Mouse (Mus musculus): Measurements from ENCODE around the gene Elmo1. TPM values are rescaled to one million over a fixed set of nuclear protein-coding genes. Genes with fewer than 3 reads are reported as not detected.

Elmo1 gene
- total RNA-seq, 2 experiments from 2014 or later = 46.6 to 46.9 TPM

DNA sequence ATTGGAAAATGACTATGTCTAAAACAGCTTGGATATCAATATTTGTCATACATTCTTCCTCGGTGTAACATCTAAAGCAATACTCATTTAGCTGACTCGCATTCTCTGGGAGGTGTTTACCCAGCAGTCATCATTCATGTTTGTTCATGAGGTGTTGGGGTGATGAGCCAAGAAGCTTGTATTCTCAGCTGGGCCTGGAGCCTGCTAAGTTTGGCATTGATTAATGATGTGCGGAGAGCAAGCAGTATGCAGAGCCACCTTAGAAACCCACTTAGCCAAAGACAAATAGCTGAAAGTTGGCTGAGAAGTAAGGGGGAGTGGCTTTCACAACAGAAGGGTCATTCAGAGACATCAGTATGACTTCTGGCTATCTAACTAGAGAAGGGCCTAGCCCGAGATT, 459.6 kb downstream of the Elmo1 start:
- intact Hi-C loops (cut with DNase I) = no loop called here
- no peak for DNase-seq

- intact Hi-C loops (cut with DNase I) = no loop called here
- no peak for DNase-seq
These were observed 461.2 kb downstream of the Elmo1 start for GRCm38 (mm10) chr13:20551559-20551958.

GRCm38 (mm10) chr13:20555853-20556452, 465.6 kb downstream of the Elmo1 start:
- intact Hi-C loops (cut with DNase I) = no loop called here
- DNase-seq = no peak

DNA sequence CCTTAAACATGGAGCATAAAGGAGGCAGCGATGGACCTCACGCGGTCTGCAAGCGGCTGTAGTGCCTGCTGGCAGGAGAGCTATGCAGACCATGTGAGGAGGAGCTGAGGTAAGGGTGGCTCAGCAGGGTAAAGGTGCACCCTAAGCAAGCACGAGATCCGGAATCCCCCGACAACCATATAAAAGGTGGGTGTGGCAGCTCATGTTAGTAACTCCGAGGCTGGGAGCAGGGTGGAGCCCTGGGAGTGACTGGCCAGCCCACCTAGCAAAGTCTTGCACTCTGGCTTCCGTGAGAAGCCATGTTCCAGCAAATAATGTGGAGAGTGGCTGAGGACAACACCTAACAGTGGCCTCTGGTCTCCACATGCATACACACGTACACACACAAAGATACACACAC, 466.3 kb downstream of the Elmo1 start:
- intact Hi-C loops (cut with DNase I) = no loop called here
- DNase-seq = no peak

- DNase-seq = no peak
- intact Hi-C loops (cut with DNase I) = no loop called here
These were observed 466.8 kb downstream of the Elmo1 start for GRCm38 (mm10) chr13:20557156-20557555.

- intact Hi-C loops (cut with DNase I) = no loop called here
These were observed 468.0 kb downstream of the Elmo1 start for GRCm38 (mm10) chr13:20558376-20558775.

DNA sequence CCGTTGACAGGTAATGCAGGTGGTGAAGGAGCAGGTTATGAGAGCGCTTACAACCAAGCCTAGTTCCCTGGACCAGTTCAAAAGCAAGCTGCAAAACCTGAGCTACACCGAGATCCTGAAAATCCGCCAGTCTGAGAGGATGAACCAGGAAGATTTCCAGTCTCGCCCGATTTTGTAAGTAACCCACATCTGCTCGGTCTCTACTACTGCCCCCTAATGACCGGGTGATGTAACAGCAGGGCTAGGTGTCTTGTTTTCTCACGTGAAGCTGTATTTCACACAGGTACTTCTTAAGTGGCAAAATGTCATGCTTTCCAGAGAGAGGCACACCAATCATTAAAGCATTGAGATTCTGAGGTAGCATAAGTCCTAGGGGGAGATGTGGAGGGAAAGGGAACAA, 474.0 kb downstream of the Elmo1 start:
- DNase-seq = no peak
- intact Hi-C loops (cut with DNase I) = no loop called here

More at GRCm38 (mm10) chr13:20558376-20558775, 468.0 kb downstream of the Elmo1 start:
- DNase-seq = peak; percentile 6

- intact Hi-C loops (cut with DNase I) = no loop called here
- DNase-seq = no peak
These were observed 484.8 kb downstream of the Elmo1 start for GRCm38 (mm10) chr13:20575186-20575585.

GRCm38 (mm10) chr13:20585868-20586267, 495.5 kb downstream of the Elmo1 start:
- intact Hi-C loops (cut with DNase I) = no loop called here
- no peak for DNase-seq

DNA sequence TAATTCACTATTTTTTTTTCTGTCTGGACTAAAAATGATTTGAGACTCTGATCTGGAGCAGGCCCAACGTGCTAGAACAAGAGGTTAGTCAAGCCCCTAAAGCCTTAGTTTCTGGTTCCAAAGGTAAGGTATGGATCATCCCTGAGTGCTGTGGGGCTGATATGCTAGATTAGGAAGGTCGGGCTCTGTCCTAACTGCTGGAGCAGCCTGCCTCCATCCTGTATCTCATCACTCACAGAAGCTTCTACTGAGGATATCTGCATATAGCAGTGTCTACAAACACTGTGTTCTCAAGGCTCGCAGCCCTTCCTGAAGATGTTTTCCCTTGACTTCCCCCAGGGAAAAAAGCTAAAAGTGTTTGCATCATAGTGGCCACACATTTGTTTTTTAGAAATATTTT, 496.1 kb downstream of the Elmo1 start:
- DNase-seq = no peak
- intact Hi-C loops (cut with DNase I) = no loop called here

DNA sequence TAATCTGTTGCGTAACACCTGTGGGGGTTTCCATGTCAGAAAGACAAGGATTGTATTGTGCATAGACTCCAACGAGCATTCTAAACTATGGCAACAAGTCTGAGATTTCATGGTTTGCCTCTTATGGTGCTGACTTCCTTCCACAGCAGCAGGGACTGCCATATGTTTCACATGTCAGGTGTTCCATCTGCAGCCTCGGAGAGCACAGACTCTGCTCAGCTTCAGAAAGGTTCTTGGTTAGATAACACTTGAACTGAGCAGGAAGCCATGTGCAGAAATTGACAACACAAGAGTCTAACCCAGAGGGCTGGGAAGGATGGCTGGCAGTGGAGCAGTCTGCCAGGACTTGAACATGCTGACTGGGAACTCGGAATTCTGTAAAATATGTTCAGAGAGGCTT, 500.6 kb downstream of the Elmo1 start:
- intact Hi-C loops (cut with DNase I) = no loop called here

GRCm38 (mm10) chr13:20597307-20597706, 506.9 kb downstream of the Elmo1 start:
- no peak for DNase-seq
- intact Hi-C loops (cut with DNase I) = no loop called here

More for the DNA sequence above, 500.6 kb downstream of the Elmo1 start:
- DNase-seq = no peak

GRCm38 (mm10) chr13:20598618-20599017, 508.2 kb downstream of the Elmo1 start:
- intact Hi-C loops (cut with DNase I) = no loop called here
- DNase-seq = no peak

- no peak for DNase-seq
- intact Hi-C loops (cut with DNase I) = loop anchor here (10.0 kb wide), 1 partner anchor 435 kb away; no protein-coding TSS in a partner anchor
These were observed 509.9 kb downstream of the Elmo1 start for GRCm38 (mm10) chr13:20600246-20600645.

DNA sequence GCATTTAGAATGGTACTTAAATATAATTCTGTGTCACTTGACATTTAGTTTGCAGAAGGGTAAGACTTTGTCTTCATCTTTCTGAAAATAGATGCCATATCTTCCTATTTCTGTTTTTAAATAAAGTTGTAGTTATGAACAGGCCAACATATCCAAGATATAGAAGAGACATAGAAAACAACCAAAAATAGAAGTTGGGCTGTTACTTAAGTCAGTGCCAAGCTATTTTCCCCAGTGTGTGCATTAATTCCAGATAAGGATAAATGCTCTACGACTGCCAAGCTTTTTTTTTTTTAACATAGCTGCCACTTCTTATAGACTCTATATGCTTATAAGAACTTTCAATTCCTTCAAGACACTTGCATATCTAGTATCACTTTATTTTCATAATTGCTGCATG, 511.0 kb downstream of the Elmo1 start:
- DNase-seq = no peak
- intact Hi-C loops (cut with DNase I) = loop anchor here (10.0 kb wide), 1 partner anchor 433 kb away; no protein-coding TSS in a partner anchor

- intact Hi-C loops (cut with DNase I) = loop anchor here (10.0 kb wide), 1 partner anchor 428 kb away; no protein-coding TSS in a partner anchor
- peak; percentile 12 for DNase-seq
These were observed 516.5 kb downstream of the Elmo1 start for GRCm38 (mm10) chr13:20606891-20607290.

DNA sequence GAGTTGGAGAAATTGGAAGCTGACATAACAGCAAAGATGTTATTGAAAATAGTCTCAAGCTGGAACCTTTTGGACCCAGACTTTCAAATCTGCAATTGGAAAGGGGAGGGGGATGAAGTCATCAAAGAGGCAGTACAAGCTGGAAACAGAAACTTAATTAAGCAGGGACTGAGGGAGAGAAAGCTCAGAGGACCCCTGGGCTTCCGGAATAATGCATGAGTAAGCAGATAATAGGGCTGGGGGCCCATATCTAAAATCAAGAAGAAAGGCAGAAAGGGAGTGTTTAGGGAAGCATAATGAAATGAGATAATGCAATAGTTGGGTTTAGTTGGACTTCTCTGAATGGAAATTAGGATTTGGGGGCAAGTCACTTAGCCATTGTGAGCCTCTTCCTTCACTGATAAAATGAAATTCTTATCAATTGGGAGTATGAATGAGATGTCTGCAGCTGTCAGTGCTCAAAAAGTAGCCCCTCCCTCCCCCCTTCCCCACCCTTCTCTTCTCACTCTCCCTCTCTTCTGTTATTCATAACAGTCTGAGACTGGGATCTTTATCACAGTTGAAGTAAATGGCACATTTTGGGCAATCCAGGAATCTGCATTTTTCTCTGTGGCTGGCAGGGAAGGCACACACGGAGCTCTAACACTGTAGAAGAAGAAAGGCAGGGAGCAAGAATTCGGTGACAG, 518.8 kb downstream of the Elmo1 start:
- intact Hi-C loops (cut with DNase I) = loop anchor here (10.0 kb wide), 1 partner anchor 426 kb away; no protein-coding TSS in a partner anchor
- DNase-seq = no peak

DNA sequence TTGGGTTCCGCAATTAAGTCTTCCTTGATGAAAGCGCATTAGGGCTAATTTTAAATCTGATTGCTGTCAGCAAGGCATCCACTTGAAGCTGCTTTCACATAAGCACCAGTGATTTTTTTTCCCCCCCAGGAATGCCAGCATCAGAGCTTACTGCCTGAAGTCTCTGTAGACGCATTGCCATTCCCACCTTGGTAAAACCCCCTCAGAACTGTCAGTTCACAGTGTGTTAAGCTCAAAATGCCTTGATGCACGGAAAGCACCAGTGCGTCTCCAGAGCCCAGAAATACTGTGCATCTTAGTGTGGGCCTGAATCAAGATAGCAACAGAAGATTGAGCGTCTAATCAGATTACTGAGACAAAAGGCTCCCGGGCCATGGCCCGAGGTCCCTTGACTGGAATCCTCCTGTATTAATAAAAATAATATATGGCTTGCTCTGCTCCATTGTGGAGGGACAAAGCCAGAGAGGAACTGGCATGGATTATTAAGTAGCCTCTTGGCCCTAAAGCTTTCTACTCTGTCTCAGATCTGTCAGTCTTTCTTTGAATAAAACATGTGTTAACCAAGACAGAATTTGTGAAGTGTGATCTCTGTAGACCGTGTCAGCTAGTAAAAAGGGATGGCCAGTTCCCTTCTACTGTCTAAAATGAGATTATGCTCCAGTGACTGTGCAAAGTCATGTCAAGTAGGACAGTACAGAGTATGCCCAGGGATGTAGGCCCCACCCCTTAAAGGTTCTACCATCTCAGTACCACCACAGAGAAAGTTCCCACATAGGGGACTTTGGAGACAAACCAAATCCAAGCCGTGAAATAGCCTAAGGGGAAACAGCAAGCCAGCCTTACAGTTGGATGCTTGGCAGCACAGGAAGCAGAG, 525.4 kb downstream of the Elmo1 start:
- intact Hi-C loops (cut with DNase I) = no loop called here
- no peak for DNase-seq

DNA sequence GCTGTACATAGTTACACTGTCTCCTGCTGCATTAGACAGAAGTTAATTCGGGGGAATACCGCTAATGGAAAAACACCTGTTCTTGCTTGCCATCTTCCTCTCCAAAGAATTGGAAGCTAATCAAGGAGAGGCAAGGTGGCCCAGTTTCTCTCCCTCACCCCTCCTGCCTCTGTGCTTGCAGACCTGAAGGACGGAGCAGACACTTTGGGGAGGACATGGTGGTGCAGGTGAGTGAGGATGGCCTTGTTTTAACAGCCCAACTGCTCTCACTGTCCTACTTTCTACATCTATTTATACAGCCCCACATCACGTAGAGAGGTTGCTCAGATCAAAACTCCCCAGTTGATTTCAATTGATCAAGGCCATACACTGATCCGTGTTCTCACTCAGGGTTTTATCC, 529.5 kb downstream of the Elmo1 start:
- DNase-seq = no peak
- intact Hi-C loops (cut with DNase I) = no loop called here

DNA sequence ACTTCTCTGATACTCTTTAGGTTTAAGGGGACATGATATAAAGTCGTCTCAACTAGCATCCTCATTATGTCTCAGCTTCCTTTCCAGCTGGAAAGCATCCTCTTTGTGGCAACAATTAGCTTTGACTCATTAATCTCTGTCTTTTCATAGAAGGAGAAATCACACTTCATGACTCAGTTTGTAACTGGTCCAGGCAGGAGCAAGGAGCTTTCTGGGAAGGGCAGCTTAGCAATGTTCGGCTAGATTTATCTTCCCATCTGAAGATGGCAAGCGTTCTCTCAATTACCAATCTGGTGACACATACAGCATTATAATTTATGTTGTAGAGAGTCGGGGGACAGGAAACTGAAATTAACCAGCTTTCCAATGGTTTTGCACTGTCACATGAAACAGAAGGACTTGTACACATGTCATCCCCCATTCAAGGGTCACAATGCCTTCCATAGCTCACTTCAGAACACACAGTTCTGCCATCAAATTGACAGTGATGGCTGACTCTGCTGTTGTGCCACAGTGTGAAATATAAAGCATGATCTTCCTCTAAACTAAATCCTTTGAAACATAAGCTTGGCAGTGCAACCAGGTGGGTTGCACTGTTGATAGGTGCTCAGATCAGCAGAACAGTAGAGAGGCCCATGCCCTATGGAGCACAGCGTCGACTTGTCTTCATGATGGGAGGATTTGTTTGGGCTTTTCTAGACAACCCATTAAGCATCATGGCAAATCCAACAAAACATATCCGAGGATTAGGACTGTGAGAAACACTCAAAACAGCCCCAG, 532.9 kb downstream of the Elmo1 start:
- intact Hi-C loops (cut with DNase I) = no loop called here

GRCm38 (mm10) chr13:20627796-20628195, 537.4 kb downstream of the Elmo1 start:
- intact Hi-C loops (cut with DNase I) = no loop called here

More for the DNA sequence above, 532.9 kb downstream of the Elmo1 start:
- no peak for DNase-seq

More at GRCm38 (mm10) chr13:20627796-20628195, 537.4 kb downstream of the Elmo1 start:
- DNase-seq = no peak
